Mouse (Mus musculus): ENCODE results near the gene Aff4. TPM values are rescaled to one million over a fixed set of nuclear protein-coding genes. Genes with fewer than 3 reads are reported as not detected.
"Not testable (repeated sequence)": the region's sequence is repeated elsewhere in the genome, so short reads cannot be mapped to it uniquely, and the experiment has no call there.

Aff4 gene
- polyA plus RNA-seq, 1 experiment from 2014 or later, result 46.0 TPM

DNA sequence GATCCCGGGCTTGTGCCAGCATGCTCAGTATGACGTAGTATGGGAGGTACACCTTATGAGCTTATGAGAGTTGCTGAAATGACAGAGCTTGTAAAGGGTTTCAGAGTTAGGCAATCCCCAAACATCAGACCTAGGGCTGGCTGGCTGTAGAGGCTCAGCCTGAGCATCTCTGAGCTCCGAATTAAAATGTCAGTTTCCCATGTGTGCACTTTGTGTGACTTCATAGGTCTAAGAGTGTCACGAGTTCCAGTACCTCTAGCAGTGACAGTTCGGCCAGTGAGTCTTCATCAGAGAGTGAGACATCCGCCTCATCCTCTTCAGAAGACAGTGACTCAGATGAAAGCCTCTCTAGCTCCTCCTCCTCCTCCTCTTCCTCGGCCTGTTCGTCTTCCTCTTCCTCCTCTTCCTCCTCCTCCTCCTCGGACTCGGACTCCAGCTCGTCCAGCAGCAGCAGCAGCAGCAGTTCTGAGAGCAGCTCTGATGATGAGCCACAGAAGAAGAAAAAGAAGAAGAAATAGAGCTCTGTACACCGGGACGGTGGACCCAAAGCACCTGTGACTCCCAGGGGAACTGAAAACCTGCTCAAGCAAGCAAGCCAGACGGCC, 18.5 kb upstream of the Aff4 start:
- Histone ChIP-seq H3K4me3 (ENCODE audit: low read depth, low read length) (no peak overlapping the region), H3K27ac (ENCODE audit: low read depth, low read length) (no peak overlapping the region), H3K27me3 (ENCODE audit: control insufficient read depth, insufficient read depth, low read length) (no peaks in the 10 kb centered on the region), H3K4me2 (ENCODE audit: low read depth, low read length, severe bottlenecking) (no peak overlapping the region), H3K4me1 (replicated peaks; ENCODE audit: control insufficient read depth, insufficient read depth, low read length) (no peaks in the 10 kb centered on the region), H3K36me3 (ENCODE audit: control insufficient read depth, insufficient read depth, low read length) (peaks cover 7% of the 10 kb centered on the region; the same call in 1 of the 2 replicates), H3K9ac (ENCODE audit: low read length) (no peak overlapping the region), H3K9me3 (ENCODE audit: control insufficient read depth, low read length) (no peaks in the 10 kb centered on the region)
- WGBS, result 87% methylated on average over 14 of the region's 14 CpGs
- DNase-seq (ENCODE audit: low spot score) (no peak), ATAC-seq (replicated peaks; ENCODE audit: low FRiP score) (no peak)

DNA sequence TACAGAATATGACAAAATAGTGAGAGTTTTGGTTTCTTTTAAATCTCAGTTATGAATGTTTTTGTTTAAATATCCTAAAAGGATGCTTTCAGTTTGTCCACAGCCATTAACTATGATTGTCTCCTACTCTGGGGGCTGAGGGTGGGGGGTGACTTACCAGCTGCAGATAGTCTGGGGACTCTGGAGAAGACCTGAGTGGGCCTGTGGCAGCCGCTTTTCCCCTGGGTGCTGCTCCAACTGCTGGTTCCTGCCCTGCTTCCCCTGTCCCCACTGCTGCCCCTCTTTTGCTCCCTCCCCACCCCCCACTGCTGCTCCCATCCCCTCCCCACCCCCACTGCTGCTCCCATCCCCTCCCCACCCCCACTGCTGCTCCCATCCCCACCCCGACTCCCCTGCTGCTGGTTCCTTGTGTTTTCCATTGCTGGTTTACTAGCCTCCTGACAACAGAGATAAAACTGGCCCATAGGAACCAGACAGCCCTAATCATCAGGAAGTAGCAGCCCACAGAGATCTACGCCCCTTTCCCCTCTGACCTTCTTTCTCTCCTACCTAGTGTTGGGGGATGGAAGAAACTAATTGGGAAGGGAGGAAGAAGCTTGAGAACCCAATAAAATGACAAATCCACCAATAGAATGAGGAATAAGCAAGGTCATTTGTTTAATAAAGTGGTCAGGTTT, 15.0 kb upstream of the Aff4 start:
- no peak overlapping the region for H3K4me3 ChIP-seq (ENCODE audit: low read depth, low read length)
- DNase-seq (ENCODE audit: low spot score) (no peak), ATAC-seq (replicated peaks; ENCODE audit: low FRiP score) (no peak)
- no peaks in the 10 kb centered on the region for H3K4me1 ChIP-seq (replicated peaks; ENCODE audit: control insufficient read depth, insufficient read depth, low read length)
- no peaks in the 10 kb centered on the region for H3K9me3 ChIP-seq (ENCODE audit: control insufficient read depth, low read length)
- no peak overlapping the region for H3K27ac ChIP-seq (ENCODE audit: low read depth, low read length)
- H3K27me3 ChIP-seq (ENCODE audit: control insufficient read depth, insufficient read depth, low read length), result no peaks in the 10 kb centered on the region
- H3K36me3 ChIP-seq (ENCODE audit: control insufficient read depth, insufficient read depth, low read length), result peaks cover 2% of the 10 kb centered on the region; the same call in 1 of the 2 replicates
- H3K9ac ChIP-seq (ENCODE audit: low read length), result no peak overlapping the region
- H3K4me2 ChIP-seq (ENCODE audit: low read depth, low read length, severe bottlenecking), result no peak overlapping the region
- WGBS, result 45% methylated on average over 3 of the region's 3 CpGs

DNA sequence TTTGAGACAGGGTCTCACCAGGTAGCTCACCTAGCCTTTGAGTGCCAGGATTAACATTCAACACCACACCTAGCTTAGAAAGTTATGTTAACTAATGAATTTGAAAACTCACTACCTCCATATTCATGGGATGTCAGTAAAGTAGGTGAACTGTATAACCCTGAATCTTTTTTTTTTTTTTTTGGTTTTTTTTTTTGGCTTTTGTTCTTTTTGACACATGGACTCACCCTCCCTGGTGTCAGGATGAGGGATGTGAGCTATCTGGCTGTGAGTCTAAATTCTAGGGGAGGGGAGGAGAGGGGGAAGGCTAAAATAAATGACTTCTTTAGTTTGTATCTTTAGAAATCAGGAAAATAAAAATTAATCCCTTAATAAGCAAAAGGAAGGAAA, 14.5 kb upstream of the Aff4 start:
- DNase-seq (ENCODE audit: low spot score) (no peak), ATAC-seq (replicated peaks; ENCODE audit: low FRiP score) (no peak)
- no peak overlapping the region for H3K27ac ChIP-seq (ENCODE audit: low read depth, low read length)
- H3K4me1 ChIP-seq (replicated peaks; ENCODE audit: control insufficient read depth, insufficient read depth, low read length), result no peaks in the 10 kb centered on the region
- H3K27me3 ChIP-seq (ENCODE audit: control insufficient read depth, insufficient read depth, low read length), result no peaks in the 10 kb centered on the region
- no peak overlapping the region for H3K4me3 ChIP-seq (ENCODE audit: low read depth, low read length)
- H3K9ac ChIP-seq (ENCODE audit: low read length), result no peak overlapping the region
- H3K36me3 ChIP-seq (ENCODE audit: control insufficient read depth, insufficient read depth, low read length), result peaks cover 2% of the 10 kb centered on the region; the same call in 1 of the 2 replicates
- no peak overlapping the region for H3K4me2 ChIP-seq (ENCODE audit: low read depth, low read length, severe bottlenecking)
- H3K9me3 ChIP-seq (ENCODE audit: control insufficient read depth, low read length), result no peaks in the 10 kb centered on the region

DNA sequence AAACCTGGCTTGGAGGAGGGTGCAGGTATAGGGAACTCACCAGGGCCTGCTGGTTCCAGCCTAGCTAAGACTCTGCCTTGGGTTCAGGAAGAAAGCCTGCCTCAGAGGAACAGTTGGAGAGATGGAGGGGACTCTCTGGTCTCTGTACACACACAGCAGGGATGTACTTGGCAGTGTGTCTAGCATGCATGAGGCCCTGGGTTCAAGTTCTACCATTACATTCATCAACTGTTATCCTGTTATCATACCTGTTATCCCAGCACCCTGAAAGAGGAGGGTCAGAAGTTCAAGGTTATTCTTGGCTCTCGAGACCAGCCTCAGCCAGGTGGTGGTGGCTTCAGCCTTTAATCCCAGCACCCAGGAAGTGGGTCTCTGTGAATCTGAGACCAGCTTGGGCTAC, 13.7 kb upstream of the Aff4 start:
- H3K36me3 ChIP-seq (ENCODE audit: control insufficient read depth, insufficient read depth, low read length), result no peaks in the 10 kb centered on the region; the same call in 1 of the 2 replicates
- WGBS, result 82% methylated on average over 1 of the region's 1 CpGs
- no peak overlapping the region for H3K4me2 ChIP-seq (ENCODE audit: low read depth, low read length, severe bottlenecking)
- ATAC-seq (replicated peaks; ENCODE audit: low FRiP score), result no peak
- no peak overlapping the region for H3K27ac ChIP-seq (ENCODE audit: low read depth, low read length)
- H3K9me3 ChIP-seq (ENCODE audit: control insufficient read depth, low read length), result no peaks in the 10 kb centered on the region
- no peak for DNase-seq (ENCODE audit: low spot score)
- H3K4me1 ChIP-seq (replicated peaks; ENCODE audit: control insufficient read depth, insufficient read depth, low read length), result no peaks in the 10 kb centered on the region
- H3K27me3 ChIP-seq (ENCODE audit: control insufficient read depth, insufficient read depth, low read length), result no peaks in the 10 kb centered on the region
- H3K9ac ChIP-seq (ENCODE audit: low read length), result no peak overlapping the region
- H3K4me3 ChIP-seq (ENCODE audit: low read depth, low read length), result no peak overlapping the region

GRCm38 (mm10) chr11:53337684-53338083, 12.9 kb upstream of the Aff4 start:
- ATAC-seq (replicated peaks; ENCODE audit: low FRiP score) (no peak), DNase-seq (ENCODE audit: low spot score) (no peak)
- Histone ChIP-seq H3K9me3 (ENCODE audit: control insufficient read depth, low read length) (no peaks in the 10 kb centered on the region), H3K36me3 (ENCODE audit: control insufficient read depth, insufficient read depth, low read length) (no peaks in the 10 kb centered on the region), H3K4me3 (ENCODE audit: low read depth, low read length) (no peak overlapping the region), H3K4me1 (replicated peaks; ENCODE audit: control insufficient read depth, insufficient read depth, low read length) (no peaks in the 10 kb centered on the region), H3K27ac (ENCODE audit: low read depth, low read length) (no peak overlapping the region), H3K27me3 (ENCODE audit: control insufficient read depth, insufficient read depth, low read length) (no peaks in the 10 kb centered on the region), H3K9ac (ENCODE audit: low read length) (no peak overlapping the region), H3K4me2 (ENCODE audit: low read depth, low read length, severe bottlenecking) (no peak overlapping the region)
- WGBS, result 66% methylated on average over 8 of the region's 8 CpGs

GRCm38 (mm10) chr11:53341019-53341418, 9.6 kb upstream of the Aff4 start:
- DNase-seq (ENCODE audit: low spot score); H3K4me1 ChIP-seq (replicated peaks; ENCODE audit: control insufficient read depth, insufficient read depth, low read length); H3K9me3 ChIP-seq (ENCODE audit: control insufficient read depth, low read length); H3K9ac ChIP-seq (ENCODE audit: low read length); H3K27me3 ChIP-seq (ENCODE audit: control insufficient read depth, insufficient read depth, low read length); H3K4me2 ChIP-seq (ENCODE audit: low read depth, low read length, severe bottlenecking); H3K27ac ChIP-seq (ENCODE audit: low read depth, low read length); H3K4me3 ChIP-seq (ENCODE audit: low read depth, low read length); ATAC-seq (replicated peaks; ENCODE audit: low FRiP score); H3K36me3 ChIP-seq (ENCODE audit: control insufficient read depth, insufficient read depth, low read length): not testable (repeated sequence)
- WGBS, result 92% methylated on average over 10 of the region's 10 CpGs

DNA sequence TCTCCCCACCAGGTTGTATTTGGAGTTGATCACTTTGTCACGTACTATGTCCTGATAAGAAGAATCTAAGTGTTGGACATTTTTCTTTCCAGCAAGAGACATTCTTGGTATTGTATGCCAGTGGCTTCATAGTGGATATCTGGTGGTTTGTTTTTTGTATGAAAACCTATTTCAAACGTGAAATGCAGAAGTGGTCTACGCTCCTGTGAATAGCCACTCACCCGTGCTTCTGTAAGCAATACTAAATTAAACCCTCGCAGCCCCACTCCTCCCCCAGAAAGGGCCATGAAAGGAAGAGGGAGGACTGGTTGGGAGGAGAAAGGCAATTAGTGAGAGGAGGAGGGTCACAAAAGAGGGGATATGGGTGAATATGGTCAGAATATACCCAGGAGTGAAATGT, 7.9 kb upstream of the Aff4 start:
- 62% methylated on average over 5 of the region's 5 CpGs for WGBS
- no peaks in the 10 kb centered on the region for H3K4me1 ChIP-seq (replicated peaks; ENCODE audit: control insufficient read depth, insufficient read depth, low read length)
- no peaks in the 10 kb centered on the region for H3K9me3 ChIP-seq (ENCODE audit: control insufficient read depth, low read length)
- no peak overlapping the region for H3K4me2 ChIP-seq (ENCODE audit: low read depth, low read length, severe bottlenecking)
- H3K27me3 ChIP-seq (ENCODE audit: control insufficient read depth, insufficient read depth, low read length), result no peaks in the 10 kb centered on the region
- no peak overlapping the region for H3K4me3 ChIP-seq (ENCODE audit: low read depth, low read length)
- no peak for ATAC-seq (replicated peaks; ENCODE audit: low FRiP score)
- no peak overlapping the region for H3K27ac ChIP-seq (ENCODE audit: low read depth, low read length)
- H3K36me3 ChIP-seq (ENCODE audit: control insufficient read depth, insufficient read depth, low read length), result no peaks in the 10 kb centered on the region
- no peak overlapping the region for H3K9ac ChIP-seq (ENCODE audit: low read length)
- no peak for DNase-seq (ENCODE audit: low spot score)

DNA sequence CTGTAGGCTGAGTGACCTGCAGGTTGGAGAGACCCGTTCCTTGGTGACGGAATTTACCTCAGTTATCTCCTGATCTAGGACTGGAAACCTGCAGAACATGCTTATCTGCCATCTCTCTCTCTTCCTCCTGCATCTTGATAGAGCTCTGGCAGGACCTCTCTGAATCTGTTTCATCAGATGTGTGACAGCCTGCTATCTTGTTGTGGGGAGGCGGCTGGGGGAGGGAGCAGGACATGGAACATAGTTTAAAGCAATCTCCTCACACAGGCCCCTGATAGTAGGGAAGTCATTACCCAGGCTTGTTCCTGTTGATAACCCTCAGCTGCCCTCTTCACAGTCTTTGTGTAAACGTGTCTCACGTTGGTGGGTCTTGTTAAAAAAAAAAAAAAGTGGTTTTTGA, 5.3 kb upstream of the Aff4 start:
- ATAC-seq (replicated peaks; ENCODE audit: low FRiP score) (no peak), DNase-seq (ENCODE audit: low spot score) (no peak)
- Histone ChIP-seq H3K9me3 (ENCODE audit: control insufficient read depth, low read length) (no peaks in the 10 kb centered on the region), H3K36me3 (ENCODE audit: control insufficient read depth, insufficient read depth, low read length) (no peaks in the 10 kb centered on the region), H3K27me3 (ENCODE audit: control insufficient read depth, insufficient read depth, low read length) (no peaks in the 10 kb centered on the region), H3K4me3 (ENCODE audit: low read depth, low read length) (no peak overlapping the region), H3K27ac (ENCODE audit: low read depth, low read length) (no peak overlapping the region), H3K4me2 (ENCODE audit: low read depth, low read length, severe bottlenecking) (no peak overlapping the region), H3K9ac (ENCODE audit: low read length) (no peak overlapping the region), H3K4me1 (replicated peaks; ENCODE audit: control insufficient read depth, insufficient read depth, low read length) (no peaks in the 10 kb centered on the region)
- WGBS, result 45% methylated on average over 5 of the region's 5 CpGs

GRCm38 (mm10) chr11:53345738-53346137, 4.9 kb upstream of the Aff4 start:
- Histone ChIP-seq H3K9me3 (ENCODE audit: control insufficient read depth, low read length) (no peaks in the 10 kb centered on the region), H3K4me2 (ENCODE audit: low read depth, low read length, severe bottlenecking) (no peak overlapping the region), H3K4me1 (replicated peaks; ENCODE audit: control insufficient read depth, insufficient read depth, low read length) (no peaks in the 10 kb centered on the region), H3K27me3 (ENCODE audit: control insufficient read depth, insufficient read depth, low read length) (no peaks in the 10 kb centered on the region), H3K27ac (ENCODE audit: low read depth, low read length) (no peak overlapping the region), H3K9ac (ENCODE audit: low read length) (no peak overlapping the region), H3K4me3 (ENCODE audit: low read depth, low read length) (no peak overlapping the region), H3K36me3 (ENCODE audit: control insufficient read depth, insufficient read depth, low read length) (no peaks in the 10 kb centered on the region)
- ATAC-seq (replicated peaks; ENCODE audit: low FRiP score), result no peak
- no peak for DNase-seq (ENCODE audit: low spot score)
- 43% methylated on average over 2 of the region's 2 CpGs for WGBS
